Mouse (Mus musculus) kidney, postnatal 4 days (tissue): ENCODE results near the gene 9430097D07Rik.

Experiments
- DNase-seq, 2 experiments: peaks; one replicate each; pipeline ENCODE4 v3.0.0; 2021; ENCODE audit warnings: mixed read lengths in 2 of 2

9430097D07Rik gene

GRCm38 (mm10) chr2:32596725-32597124 lies 21.2 kb upstream of the 9430097D07Rik start:
- no peak for DNase-seq

GRCm38 (mm10) chr2:32591249-32591648 lies 15.8 kb upstream of the 9430097D07Rik start:
- DNase-seq = no peak

DNA sequence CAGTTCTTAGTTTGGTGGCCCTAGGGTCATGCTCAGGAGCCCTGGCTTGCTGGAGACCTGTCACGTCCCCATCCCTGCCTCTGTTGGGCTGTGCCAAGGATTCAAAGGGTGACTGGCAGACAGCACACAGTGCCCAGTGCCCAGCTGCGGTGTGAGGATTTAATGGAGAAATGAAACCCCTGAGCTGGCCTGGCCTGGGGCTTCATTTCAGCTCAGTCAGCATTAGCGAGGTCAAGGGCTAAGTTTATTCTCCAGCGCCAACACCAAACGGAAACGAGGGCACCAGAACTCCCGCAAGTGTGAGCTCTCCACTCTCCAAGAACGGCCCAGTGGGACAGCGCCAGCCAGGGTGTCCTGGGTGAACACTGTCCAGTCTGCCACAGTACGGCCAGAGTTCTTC lies 14.7 kb upstream of the 9430097D07Rik start:
- no peak for DNase-seq

GRCm38 (mm10) chr2:32589213-32589795 lies 13.8 kb upstream of the 9430097D07Rik start:
- peak; percentile 43 to 55 for DNase-seq

DNA sequence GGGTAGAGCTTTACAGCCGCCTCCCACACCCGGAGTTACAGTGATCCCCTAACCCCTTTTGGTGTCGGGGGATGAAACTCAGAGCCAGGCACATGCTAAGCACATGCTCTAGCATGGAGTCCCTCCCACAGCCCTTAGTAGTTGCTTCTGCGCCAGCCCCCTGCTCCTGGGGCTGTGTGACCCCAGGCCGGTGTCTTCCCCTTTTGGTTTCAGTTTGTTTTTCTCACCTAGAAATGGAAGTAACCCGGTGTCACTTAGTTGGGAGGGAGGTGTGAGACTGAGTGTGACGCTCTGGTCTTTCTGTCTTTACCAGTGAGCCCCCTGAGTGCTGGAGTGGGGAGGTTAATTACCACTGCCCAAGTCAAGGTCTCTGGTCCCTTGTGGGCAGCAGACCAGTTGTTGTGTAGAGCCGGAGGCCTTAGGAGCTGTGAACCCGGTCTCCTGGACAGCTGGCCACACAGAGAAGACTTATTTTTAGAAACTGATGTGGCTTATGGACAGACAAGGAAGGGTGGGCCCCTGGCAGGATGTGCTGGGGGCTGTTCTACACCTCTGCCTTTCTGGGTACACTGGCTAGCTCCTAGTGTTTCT lies 12.3 kb upstream of the 9430097D07Rik start:
- peak in 1 of 2 experiments; percentile 40 for DNase-seq

DNA sequence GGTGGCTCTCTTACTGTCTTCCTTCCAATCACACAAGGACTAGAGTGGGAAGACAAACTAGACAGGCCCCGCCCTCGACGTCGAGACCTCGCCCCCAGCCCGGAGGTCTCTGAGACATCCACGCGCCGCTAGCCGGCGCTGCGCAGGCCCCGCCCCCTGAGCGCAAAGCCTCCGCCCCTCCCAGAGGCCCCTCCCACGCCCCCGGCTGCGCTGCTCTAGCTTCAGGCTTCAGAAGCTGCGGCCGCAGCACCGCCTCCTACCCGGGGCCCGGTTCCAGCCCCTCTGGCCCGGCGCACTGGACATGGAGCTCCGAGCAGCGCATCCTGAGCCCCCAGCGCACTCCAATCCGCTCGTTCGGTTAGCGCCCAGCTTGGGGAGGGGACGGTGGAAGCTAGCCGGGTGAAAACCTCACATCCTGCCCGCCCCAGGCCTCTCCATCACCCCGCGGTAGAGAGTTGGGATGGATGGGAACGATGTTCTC lies 11.4 kb upstream of the 9430097D07Rik start, which contains the start of gene St6galnac4:
TSS of gene St6galnac4 (plus strand) at position 225 of the 481 bp plus-strand sequence.
- peak; percentile 95 to 97 for DNase-seq

- DNase-seq = no peak
Observed at GRCm38 (mm10) chr2:32585149-32585714, 9.7 kb upstream of the 9430097D07Rik start.

DNA sequence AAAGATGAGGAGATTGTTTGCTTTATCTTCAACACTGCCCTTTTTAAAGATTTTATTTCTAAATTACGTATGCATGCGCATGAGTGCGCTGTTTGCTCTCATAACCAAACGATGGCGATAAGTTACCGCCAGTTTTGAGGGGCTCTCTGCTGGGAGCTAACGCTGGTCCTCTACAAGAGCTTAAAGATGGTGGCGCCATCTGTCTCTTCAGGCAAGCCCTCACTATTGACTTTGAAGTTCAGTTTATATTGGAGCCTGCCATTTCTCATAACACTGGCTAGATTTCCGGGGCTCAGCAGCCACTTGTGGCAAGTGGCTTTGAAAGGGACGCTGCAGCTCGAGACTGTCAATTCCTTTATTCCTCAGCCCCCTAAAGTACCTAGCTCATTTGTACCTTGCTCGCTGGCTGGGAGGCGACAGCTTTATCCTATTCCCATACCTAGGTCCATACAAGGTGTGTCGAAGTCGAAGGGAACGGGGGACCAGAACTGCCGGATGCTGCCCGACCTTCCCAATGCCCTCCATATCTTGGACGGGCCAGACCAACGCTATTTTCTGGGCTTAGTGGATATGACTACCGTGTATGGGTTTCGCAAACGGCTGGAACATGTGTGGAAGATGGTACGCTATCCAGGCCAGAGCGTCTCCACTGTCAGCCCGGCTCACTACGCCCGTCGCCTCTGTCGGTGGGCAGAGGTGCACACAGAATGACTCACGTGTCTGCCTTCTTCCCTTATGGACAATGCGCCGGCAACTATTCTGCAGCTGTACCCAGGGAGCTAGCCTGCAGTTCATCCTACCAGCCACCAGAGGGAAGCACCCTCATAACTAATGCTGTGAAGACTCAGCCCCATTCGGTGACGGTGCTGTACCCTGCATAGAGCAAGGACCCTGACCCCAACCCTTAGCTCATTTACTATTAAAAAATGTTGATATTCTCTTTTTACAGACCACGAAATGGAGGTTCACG lies 7.6 kb upstream of the 9430097D07Rik start:
- peak; percentile 81 to 86 for DNase-seq

DNA sequence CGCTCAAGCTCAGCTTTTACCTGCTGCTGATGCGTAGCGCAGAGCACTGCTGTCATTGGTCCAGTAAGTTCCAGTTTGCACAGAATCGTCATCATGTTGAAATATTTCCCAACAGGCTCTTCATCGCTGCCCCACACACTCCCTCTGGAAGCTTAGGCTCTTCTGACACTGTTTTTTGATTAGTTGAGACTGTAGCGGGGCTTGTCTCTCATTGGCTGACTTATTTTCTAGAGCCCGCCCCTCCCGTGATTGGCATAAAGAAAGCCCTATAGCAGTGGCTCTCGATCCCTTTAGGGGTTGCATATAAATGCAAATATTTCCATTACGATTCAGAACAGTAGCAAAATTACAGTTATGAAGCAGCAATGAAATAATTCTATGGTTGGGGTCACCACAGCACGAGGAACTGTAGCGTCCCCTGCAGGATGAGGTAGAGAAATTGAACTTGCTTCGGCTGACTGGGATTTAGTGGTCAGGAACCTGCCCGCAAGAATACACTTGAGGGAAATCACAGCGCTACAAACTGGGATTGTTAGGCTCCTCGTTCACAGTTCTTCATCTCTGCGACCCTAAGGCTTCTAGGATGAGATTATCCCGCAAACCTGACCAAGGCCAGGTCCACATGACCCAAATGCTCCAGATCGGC lies 6.1 kb upstream of the 9430097D07Rik start:
- peak; percentile 69 to 73 for DNase-seq

- peak; percentile 61 to 73 for DNase-seq
Observed at GRCm38 (mm10) chr2:32578146-32579046, 2.9 kb upstream of the 9430097D07Rik start.

GRCm38 (mm10) chr2:32576532-32576931 lies 1.0 kb upstream of the 9430097D07Rik start:
- DNase-seq = no peak

GRCm38 (mm10) chr2:32574901-32575585 lies 441 bp downstream of the 9430097D07Rik start:
- DNase-seq = peak; percentile 73 to 74

- no peak for DNase-seq
Observed at GRCm38 (mm10) chr2:32574497-32574896, 987 bp downstream of the 9430097D07Rik start, which contains the start of gene Pip5kl1. Gene Pip5kl1, plus strand, starts transcription at chr2:32574797.

- no peak for DNase-seq
Observed at GRCm38 (mm10) chr2:32572196-32572595, 3.3 kb downstream of the 9430097D07Rik start.

GRCm38 (mm10) chr2:32570698-32571494 lies 4.6 kb downstream of the 9430097D07Rik start, which contains the start of gene Dpm2:
Gene Dpm2, plus strand, starts transcription at chr2:32570858.
- peak; percentile 91 to 94 for DNase-seq

- no peak for DNase-seq
Observed at GRCm38 (mm10) chr2:32568941-32569340, 6.5 kb downstream of the 9430097D07Rik start.

DNA sequence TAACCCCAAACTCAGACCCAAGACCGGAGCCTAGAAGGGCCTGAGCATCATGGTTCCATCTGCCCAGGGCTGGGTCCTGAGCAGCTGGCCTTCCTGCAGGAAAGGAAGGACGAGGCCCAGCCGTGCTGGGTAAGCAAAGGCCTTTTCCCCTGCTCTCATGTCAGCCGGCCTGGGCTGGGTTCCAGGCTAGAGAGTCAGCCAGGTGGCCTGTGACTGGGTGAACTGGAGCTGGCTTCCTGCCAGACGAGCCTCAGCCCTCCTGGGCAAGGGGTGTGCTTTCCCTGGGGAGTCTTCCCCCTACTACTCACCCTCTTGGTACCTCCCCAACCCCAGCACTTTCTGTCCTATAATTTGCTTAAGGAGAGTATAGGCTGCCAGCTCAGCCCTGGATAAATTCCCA lies 7.3 kb downstream of the 9430097D07Rik start:
- DNase-seq = peak; percentile 26 to 35

- DNase-seq = peak; percentile 70 to 80
Observed at GRCm38 (mm10) chr2:32566536-32567063, 8.9 kb downstream of the 9430097D07Rik start.

- DNase-seq = no peak
Observed at GRCm38 (mm10) chr2:32559570-32559969, 15.9 kb downstream of the 9430097D07Rik start.
